Mouse (Mus musculus) left cerebral cortex, postnatal 4 days (tissue): ENCODE measurements around the gene Hist2h2aa1. TPM values are rescaled to one million over a fixed set of nuclear protein-coding genes. Genes with fewer than 3 reads are reported as not detected.
"Not testable (repeated sequence)": the region's sequence is repeated elsewhere in the genome, so short reads cannot be mapped to it uniquely, and the experiment has no call there.

Experiments
- DNase-seq: peaks from one replicate; pipeline ENCODE4 v3.0.0-alpha.2; 2022
- intact Hi-C: fragments of 180-260 bp; cut with DNase I; formaldehyde crosslinking; loops from one replicate; pipeline ENCODE4 v1.15.1; 2025
- total RNA-seq, 2 experiments: library from RNA; stranded (reverse); gene quantifications; 2 replicates each; pipeline ENCODE4 v1.2.3; 2021

The Hist2h2aa1 gene
- total RNA-seq, 2 experiments from 2014 or later: 9.5 to 10.0 TPM

- intact Hi-C loops: no loop called here
Observed at GRCm38 (mm10) chr3:96228828-96229227, 16.5 kb upstream of the Hist2h2aa1 start.

DNA sequence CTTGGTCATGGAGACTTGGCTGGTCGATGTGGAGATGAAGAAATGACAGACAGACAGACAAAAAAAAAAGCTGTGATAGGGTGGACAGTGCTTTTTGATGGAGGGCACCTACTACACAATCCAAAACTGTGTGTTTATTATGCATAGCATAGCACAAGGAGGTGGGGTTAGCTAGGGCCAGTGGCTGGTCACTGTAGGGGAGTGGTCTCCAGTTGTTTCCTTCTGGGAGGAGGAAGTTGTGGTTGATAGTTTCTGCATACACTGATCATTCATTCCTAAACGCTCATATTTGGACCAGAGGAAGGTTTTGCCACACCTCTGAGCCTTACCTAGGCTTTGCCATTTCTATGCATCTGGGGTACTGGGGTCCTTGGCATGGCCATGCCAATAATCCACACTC lies 14.9 kb upstream of the Hist2h2aa1 start:
- no peak for DNase-seq
- intact Hi-C loops: no loop called here

More at GRCm38 (mm10) chr3:96228828-96229227, 16.5 kb upstream of the Hist2h2aa1 start:
- no peak for DNase-seq

DNA sequence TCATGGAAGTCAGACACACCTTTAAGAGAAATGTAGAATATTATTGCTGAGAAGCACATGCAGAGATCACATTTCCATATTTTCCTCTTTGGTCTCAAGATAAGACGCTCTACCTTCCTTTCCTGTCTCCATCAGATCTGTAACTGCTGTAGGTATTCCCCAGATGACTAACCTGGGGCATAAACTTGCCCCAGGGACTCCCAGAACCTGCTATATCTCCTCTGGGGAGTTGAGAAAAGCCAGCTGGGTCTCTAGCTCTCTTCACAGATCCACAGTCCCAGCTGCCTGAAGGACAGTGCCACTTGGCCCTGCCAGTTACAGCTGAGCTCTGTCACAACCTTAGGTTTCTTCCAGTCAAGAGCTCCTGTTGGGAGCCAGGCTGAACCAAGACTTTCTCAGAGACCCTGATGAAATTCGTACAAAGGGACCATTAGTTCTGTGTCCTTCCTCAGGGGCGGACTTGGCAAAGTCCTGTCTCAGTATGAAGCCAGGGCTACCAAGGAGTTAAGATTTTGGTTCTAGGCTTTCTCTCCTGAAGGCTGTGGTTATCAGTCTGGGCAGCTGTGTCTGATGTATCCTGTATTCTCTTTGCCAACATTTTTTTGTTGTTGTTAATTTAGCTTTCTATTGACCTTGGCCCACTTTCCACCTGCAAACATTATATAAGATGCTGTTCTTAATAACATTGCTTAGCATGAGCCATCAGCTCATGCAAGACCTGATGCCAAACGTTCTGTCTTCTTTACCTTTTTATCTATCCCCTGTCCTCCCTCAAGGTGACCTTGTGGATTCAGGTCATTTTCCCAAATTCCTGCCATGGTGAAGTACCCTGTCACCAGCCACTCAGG lies 14.2 kb upstream of the Hist2h2aa1 start:
- no peak for DNase-seq
- intact Hi-C loops: no loop called here

- no peak for DNase-seq
Observed at GRCm38 (mm10) chr3:96231758-96232120, 13.6 kb upstream of the Hist2h2aa1 start.

DNA sequence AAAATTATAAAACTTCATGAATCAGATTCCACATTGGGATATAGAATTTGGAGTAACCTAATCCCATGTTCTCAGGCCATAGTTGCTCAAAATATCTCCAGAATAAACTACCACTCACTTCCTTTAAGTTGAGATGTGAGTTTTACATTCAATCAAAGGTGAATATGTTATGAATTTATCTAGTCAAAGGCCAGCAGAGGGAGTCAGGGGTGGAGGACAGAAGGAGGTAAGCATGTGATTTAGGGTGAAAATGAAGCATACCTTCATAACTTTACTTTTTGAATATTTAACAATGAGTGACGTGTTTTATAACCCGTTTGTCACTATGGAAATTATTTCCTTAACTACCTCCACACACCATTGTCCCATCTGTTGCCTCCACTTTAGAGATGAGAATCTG lies 10.4 kb upstream of the Hist2h2aa1 start:
- intact Hi-C loops: no loop called here
- DNase-seq: no peak

More at GRCm38 (mm10) chr3:96231758-96232120, 13.6 kb upstream of the Hist2h2aa1 start:
- intact Hi-C loops: no loop called here

GRCm38 (mm10) chr3:96235836-96236235 lies 9.5 kb upstream of the Hist2h2aa1 start:
- no peak for DNase-seq
- intact Hi-C loops: no loop called here

DNA sequence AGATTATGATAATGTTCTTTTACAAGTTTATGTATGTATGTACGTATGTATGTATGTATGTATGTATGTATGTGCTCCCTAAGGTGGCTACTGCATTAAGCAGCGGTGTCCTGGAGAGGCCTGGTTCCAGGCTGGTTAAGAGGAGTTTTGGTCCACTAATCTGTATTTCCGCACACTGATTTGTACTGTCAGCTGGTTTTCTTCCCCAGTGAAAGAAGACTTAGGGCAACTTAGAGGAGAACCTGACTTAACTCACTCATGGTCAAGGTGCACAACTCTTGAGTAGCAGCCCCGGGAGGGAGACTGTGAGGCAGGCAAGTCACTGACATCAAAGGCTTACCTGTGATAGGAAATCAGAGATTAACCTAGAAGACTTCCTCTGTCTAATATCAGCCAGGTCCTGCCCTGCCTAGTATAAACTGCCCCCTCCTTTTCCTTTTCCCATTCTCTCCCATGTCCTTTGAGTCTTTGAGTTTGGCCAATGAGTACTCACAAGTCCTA lies 8.4 kb upstream of the Hist2h2aa1 start:
- intact Hi-C loops: no loop called here
- DNase-seq: no peak

- no peak for DNase-seq
- intact Hi-C loops: no loop called here
Observed at GRCm38 (mm10) chr3:96237335-96237903, 7.9 kb upstream of the Hist2h2aa1 start.

DNA sequence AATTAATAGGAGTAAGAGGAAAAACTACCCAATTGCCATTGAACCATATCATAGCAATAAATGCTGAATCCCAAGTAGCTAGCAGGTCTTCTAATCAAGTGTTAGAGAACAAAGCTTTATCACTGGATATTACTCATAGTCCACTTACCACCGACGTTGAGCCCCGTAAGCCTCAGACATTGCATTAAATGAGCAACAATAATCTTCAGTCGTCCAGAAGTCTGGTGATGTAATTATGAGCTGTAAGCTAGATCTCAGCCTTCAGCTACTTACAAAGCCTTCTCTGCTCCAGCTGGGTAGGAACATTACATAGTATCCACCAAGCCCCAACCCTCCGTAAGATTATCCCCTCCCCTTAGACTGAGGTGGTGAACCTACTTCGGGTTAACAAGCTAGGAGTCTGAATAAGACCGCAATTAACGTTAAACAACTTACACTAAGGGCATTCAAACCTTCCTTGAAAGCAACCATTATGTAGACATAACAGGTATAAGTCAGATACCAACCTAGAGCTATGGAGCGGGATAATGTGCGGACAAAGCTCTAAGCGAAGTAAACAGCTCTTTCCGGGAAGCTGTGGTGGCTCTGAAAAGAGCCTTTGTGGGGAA lies 7.3 kb upstream of the Hist2h2aa1 start:
- intact Hi-C loops: no loop called here
- no peak for DNase-seq

- peak; percentile 56 for DNase-seq
- intact Hi-C loops: not testable (repeated sequence)
Observed at GRCm38 (mm10) chr3:96238954-96239793, 6.1 kb upstream of the Hist2h2aa1 start, which contains the start of gene Hist2h3c2. TSS of gene Hist2h3c2 (minus strand) at chr3:96239127.

GRCm38 (mm10) chr3:96239949-96240798 lies 5.1 kb upstream of the Hist2h2aa1 start, which contains the start of gene Hist2h2aa2:
TSS of gene Hist2h2aa2 (minus strand) at chr3:96240276.
- peak; percentile 93 for DNase-seq
- intact Hi-C loops: not testable (repeated sequence)

DNA sequence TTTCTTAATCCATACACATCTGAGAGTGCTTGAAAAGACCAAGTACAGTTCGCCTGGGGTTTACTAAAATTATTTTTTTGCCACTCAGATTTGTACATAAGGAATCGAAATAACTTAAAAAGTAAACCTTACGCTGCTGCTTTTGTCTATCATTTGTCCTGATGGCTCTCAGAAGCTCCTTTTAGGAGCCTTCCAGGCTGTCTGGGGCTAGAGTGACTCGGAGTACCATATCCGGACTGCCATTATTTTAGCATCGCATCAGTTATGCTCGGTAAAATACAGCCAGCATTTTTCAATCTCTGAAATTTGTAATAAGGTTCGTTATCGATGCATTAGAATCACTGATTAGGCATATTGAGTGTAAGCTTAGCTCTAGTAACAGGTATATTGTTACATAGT lies 4.5 kb upstream of the Hist2h2aa1 start:
- intact Hi-C loops: no loop called here
- DNase-seq: no peak

DNA sequence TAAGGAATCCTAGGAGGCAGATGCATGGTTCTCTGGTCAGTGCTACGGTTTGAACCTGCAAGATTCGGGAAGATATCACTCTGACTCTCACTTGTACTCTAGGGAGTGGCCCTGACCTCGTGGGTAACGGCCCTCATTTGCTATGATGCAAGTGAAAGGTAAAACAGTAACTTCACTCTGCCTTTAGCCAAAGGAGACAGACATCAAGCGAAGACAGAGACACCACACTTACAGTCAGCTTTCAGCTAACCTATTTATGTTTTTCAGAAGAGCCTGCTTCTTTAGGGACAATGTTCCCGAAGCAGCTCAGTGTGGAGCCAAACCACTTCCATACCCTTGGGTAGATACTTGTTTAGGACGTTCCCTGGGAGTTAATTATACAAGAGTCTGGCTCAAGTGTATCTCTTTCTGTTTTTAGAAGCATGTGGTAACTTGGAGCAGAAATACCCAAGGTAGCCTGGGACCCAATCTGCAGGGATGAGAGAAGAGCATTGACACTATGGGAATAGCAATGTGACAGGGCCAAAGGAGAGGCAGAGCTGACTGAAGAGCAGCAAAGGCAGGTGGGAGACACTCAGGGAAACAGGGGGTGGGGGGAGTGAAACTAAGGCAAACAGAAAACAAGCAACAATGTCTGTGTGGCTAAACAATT lies 1.2 kb upstream of the Hist2h2aa1 start:
- DNase-seq: no peak
- intact Hi-C loops: no loop called here

DNA sequence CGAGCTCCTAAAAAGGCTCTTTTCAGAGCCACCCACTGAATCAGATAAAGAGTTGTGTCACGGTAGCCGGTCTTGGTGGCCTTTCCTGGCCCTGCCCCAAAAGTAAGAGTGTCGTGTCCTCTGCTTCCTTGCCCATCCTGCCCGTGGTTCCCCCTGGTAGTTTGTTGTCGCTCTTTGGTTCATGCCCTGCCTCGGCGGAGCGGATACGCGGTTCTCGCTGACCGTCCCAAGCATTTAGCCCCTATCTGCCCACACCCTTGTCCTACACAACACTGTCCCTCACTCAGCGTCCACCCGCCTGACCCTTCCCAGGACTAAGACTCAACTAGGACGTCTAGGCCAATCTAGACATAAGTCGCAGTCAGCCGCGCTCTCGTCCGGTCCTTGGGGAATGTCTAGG lies 721 bp downstream of the Hist2h2aa1 start:
- intact Hi-C loops, DNase-seq: not testable (repeated sequence)

GRCm38 (mm10) chr3:96246427-96246856 lies 1.1 kb downstream of the Hist2h2aa1 start, which contains the start of gene Hist2h3c1:
TSS of gene Hist2h3c1 (plus strand) at chr3:96246685.
- intact Hi-C loops, DNase-seq: not testable (repeated sequence)

DNA sequence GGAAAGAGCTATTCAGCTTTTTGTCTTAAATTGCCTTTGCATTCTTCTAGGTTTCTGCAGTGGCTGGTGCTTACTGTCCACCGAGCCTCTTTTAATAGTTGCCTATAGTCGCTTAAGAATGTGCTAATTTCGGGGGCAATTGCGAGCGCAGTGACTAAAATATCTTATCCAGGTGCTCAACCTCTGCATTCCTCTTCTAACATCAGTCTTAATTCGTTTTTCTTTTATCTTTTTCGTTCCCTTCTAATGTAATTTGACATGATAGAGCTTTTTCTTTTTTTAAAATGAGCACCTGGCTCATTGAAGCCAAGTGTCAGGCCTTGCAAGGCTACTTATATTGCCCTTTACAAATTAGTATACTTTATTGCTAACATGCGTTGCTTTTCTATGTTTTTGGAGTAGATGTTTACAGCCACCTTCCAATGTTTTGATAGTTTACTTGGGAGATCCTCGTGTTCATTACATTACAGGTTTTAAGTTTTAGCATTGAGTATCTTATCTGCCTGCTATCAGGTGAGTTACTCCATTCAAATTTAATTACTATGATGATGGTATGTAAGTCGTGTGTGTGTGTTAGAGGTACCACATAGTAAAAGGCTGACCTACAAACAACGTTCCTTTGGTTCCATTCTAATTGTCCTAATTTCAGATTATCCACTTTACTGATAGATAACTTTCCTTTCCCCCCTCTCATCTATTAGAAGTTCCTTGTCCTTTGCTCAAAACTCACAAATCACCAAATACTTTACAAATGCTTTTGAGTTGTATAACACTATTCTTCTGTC lies 2.3 kb downstream of the Hist2h2aa1 start:
- intact Hi-C loops: no loop called here
- no peak for DNase-seq

- no peak for DNase-seq
- intact Hi-C loops: no loop called here
Observed at GRCm38 (mm10) chr3:96248141-96249033, 3.1 kb downstream of the Hist2h2aa1 start.
